Mouse (Mus musculus) lung, adult 2 months (tissue): Measurements from ENCODE around the gene Ntpcr. TPM values are rescaled to one million over a fixed set of nuclear protein-coding genes. Genes with fewer than 3 reads are reported as not detected.

Source experiments
- DNase-seq: peaks from one replicate; pipeline ENCODE4 v3.0.0; 2022
- H3K4me1 ChIP-seq: fragments of 200-500 bp; 2 replicates; pipeline ENCODE4 v1.6.1; 2011; ENCODE audit warnings: low read length; ENCODE audit not compliant: control insufficient read depth, insufficient read depth
- H3K4me3 ChIP-seq: fragments of 200-500 bp; replicated peaks from 2 replicates; pipeline ENCODE3; 2011; ENCODE audit warnings: low read depth, mild to moderate bottlenecking, control low read depth, low read length; ENCODE audit errors: extremely low read depth
- CTCF ChIP-seq: fragments of 200-500 bp; IDR thresholded peaks from 2 replicates; pipeline ENCODE4 v1.5.1; 2011; ENCODE audit warnings: mild to moderate bottlenecking, low read length, control low read depth; ENCODE audit not compliant: insufficient read depth
- POLR2A ChIP-seq: fragments of 200-500 bp; IDR thresholded peaks from 2 replicates; pipeline ENCODE4 v1.6.1; 2011; ENCODE audit warnings: low read depth, mild to moderate bottlenecking, control low read depth, low read length, borderline replicate concordance; ENCODE audit errors: extremely low read depth
- WGBS: fragments of 180-500 bp; shearing (Covaris S2); methylation state at CpG from one replicate; pipeline ENCODE4 v1.1.7; 2018; 5-methylcytosine and 5-hydroxymethylcytosine counted together
- polyA plus RNA-seq: library from polyadenylated mRNA; depleted of rRNA; stranded (reverse); fragments of >200 nt; gene quantifications from 2 replicates; pipeline ENCODE4 v1.2.3, GENCODE M21; 2012

Ntpcr gene
- polyA plus RNA-seq, 1 experiment, result 15.9 TPM

DNA sequence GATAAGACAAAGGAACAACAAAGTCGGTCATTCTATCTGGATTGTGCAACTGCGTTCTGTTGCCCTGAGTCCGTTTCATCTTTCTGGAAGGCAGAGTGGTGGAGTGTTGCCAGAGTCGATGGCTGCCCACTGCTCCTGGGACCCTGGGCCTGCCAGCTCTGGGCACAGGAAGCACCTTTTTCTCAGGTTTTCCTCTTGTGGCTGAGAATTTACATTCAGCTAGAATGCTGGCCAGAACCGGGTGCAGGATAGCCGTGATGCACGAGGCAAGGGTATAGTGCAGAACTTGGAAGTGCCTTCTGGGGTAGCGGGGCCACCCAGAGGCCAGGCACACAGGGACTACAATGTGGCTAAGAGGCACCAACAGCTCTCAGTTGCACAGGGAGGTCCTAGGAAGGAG is 12.6 kb downstream of the Ntpcr start:
- Histone ChIP-seq H3K4me3 (no peak overlapping the region), H3K4me1 (peaks cover 2% of the 10 kb centered on the region)
- TF ChIP-seq POLR2A, result no peak
- no peak for TF ChIP-seq CTCF
- 50% methylated on average over 8 of the region's 8 CpGs for WGBS
- DNase-seq, result no peak

GRCm38 (mm10) chr8:125744914-125745576 is 15.3 kb downstream of the Ntpcr start:
- H3K4me3 ChIP-seq, result no peak overlapping the region
- TF ChIP-seq CTCF (no peak), POLR2A (no peak)
- no peak for DNase-seq
- 88% methylated on average over 10 of the region's 10 CpGs for WGBS
- peaks cover 2% of the 10 kb centered on the region for H3K4me1 ChIP-seq

DNA sequence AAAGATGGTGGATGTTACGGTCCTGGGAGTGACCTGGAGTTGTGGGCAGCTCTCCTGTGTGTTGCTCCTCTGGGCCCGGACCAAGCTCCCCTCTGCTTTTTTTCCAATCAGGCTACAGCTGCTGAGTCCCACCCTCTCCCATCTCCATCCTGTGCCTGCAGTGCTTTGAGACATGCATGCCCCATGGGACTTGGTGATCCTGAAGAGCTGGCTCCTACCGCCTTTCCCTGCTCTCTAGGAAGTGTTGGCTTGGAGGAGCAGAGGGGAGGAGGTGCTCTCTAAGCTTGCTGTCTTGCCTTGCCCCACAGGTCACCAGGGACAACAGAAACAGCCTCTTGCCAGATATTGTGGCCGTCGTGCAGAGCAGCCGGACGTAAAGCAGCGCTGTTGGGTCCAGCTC is 17.6 kb downstream of the Ntpcr start:
- 69% methylated on average over 8 of the region's 8 CpGs for WGBS
- TF ChIP-seq POLR2A (no peak), CTCF (no peak)
- no peaks in the 10 kb centered on the region for H3K4me1 ChIP-seq
- H3K4me3 ChIP-seq, result no peak overlapping the region
- DNase-seq, result no peak

GRCm38 (mm10) chr8:125750846-125751245 is 21.1 kb downstream of the Ntpcr start:
- TF ChIP-seq CTCF (no peak), POLR2A (no peak)
- Histone ChIP-seq H3K4me1 (no peaks in the 10 kb centered on the region), H3K4me3 (no peak overlapping the region)
- no peak for DNase-seq
- WGBS, result 33% methylated on average over 8 of the region's 8 CpGs

DNA sequence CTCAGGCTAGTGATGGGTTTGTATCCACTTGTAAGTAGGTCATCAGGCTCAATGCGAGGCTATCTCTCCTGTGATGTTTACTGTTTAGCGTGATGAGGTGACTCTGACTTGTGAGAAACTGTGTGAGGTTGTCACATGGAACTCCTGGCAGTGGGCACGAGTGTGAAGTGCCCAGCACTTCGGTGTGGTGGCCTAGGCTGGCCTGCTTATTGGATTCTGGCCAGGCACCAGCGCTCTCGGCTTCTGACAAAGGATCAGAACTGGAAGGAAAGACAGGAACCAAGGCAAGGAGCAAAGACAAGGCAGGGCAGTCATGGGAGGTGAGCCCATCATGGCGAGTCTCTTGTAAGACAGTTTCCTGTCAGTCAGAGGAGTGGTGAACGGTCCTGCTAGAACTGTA is 26.1 kb downstream of the Ntpcr start:
- 53% methylated on average over 8 of the region's 8 CpGs for WGBS
- no peak for DNase-seq
- no peaks in the 10 kb centered on the region for H3K4me1 ChIP-seq
- TF ChIP-seq POLR2A, result no peak
- no peak overlapping the region for H3K4me3 ChIP-seq

- DNase-seq, result no peak
- 43% methylated on average over 9 of the region's 9 CpGs for WGBS
- no peak overlapping the region for H3K4me3 ChIP-seq
- H3K4me1 ChIP-seq, result no peaks in the 10 kb centered on the region
- no peak for TF ChIP-seq CTCF
- no peak for TF ChIP-seq POLR2A
These were observed 26.8 kb downstream of the Ntpcr start for GRCm38 (mm10) chr8:125756391-125757105.

GRCm38 (mm10) chr8:125757106-125757496 is 27.3 kb downstream of the Ntpcr start:
- no peak for DNase-seq
- TF ChIP-seq POLR2A, result no peak
- TF ChIP-seq CTCF, result no peak
- 58% methylated on average over 1 of the region's 1 CpGs for WGBS

GRCm38 (mm10) chr8:125759022-125759421 is 29.3 kb downstream of the Ntpcr start:
- 50% methylated on average over 10 of the region's 10 CpGs for WGBS
- DNase-seq, result peak; percentile 38
- TF ChIP-seq CTCF, result peak; percentile 43
- TF ChIP-seq POLR2A, result no peak
- Histone ChIP-seq H3K4me1 (no peaks in the 10 kb centered on the region), H3K4me3 (no peak overlapping the region)

More at GRCm38 (mm10) chr8:125757106-125757496, 27.3 kb downstream of the Ntpcr start:
- Histone ChIP-seq H3K4me3 (no peak overlapping the region), H3K4me1 (no peaks in the 10 kb centered on the region)

GRCm38 (mm10) chr8:125763066-125763786 is 33.5 kb downstream of the Ntpcr start:
- WGBS, result 88% methylated on average over 16 of the region's 16 CpGs
- no peak overlapping the region for H3K4me3 ChIP-seq
- no peak for DNase-seq
- no peak for TF ChIP-seq CTCF
- no peak for TF ChIP-seq POLR2A
- H3K4me1 ChIP-seq, result no peaks in the 10 kb centered on the region

- no peak overlapping the region for H3K4me3 ChIP-seq
These were observed 38.3 kb downstream of the Ntpcr start for GRCm38 (mm10) chr8:125768079-125768478.

More at GRCm38 (mm10) chr8:125768079-125768478, 38.3 kb downstream of the Ntpcr start:
- TF ChIP-seq CTCF, result no peak
- no peak for TF ChIP-seq POLR2A
- no peak for DNase-seq
- H3K4me1 ChIP-seq, result no peaks in the 10 kb centered on the region
- WGBS, result 88% methylated on average over 10 of the region's 10 CpGs
